Mouse (Mus musculus): ENCODE results near the gene Hvcn1. TPM values are rescaled to one million over a fixed set of nuclear protein-coding genes. Genes with fewer than 3 reads are reported as not detected.

Gene Hvcn1
- polyA plus RNA-seq, 1 experiment = 18.6 TPM

DNA sequence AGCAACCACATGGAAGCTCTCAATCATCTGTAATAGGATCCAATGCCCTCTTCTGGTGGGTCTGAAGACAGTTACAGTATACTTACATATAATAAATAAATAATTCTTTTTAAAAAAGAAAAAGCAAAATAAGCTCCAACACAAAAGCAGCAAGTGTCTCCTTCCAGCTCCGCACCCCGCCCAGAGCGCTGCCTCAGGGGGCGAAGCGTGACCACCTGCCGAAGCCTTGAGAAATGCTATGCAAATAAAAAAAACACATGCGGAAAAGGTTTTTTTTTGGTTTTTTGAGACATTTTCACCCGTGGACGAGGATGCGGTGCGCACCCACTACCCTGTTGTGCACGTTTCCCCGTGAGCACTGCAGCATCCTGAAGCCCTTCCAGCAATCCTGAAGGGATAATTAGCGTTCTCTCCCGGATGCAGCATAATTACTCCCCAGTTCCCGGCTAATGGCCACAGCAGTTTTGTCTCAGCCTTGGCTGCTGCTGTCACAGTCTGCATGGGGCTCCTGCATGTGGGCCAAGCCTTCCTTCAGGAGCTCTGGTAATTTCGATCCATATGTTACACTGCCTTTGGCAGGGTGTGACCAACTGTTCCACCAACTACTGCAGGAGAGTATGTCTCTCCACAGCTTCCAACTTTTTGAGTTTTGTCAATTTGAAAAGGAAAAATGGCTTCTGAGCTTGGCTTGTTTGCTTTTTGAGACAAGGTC lies 45.4 kb downstream of the Hvcn1 start:
- WGBS = 95% methylated on average over 17 of the region's 17 CpGs
- no peaks in the 10 kb centered on the region for H3K4me1 ChIP-seq (ENCODE audit: control insufficient read depth, insufficient read depth, insufficient read length, low read length)
- peaks cover 7% of the 10 kb centered on the region; the same call in 1 of the 2 replicates for H3K36me3 ChIP-seq (ENCODE audit: control insufficient read depth, insufficient read depth, low read length)
- TF ChIP-seq POLR2A (IDR thresholded peaks at IDR 0.05; ENCODE audit: low read depth, low read length) (no peak), CTCF (IDR thresholded peaks at IDR 0.05; ENCODE audit: extremely low read depth, insufficient read length, insufficient replicate concordance, low read depth, low read length) (no peak)
- no peaks in the 10 kb centered on the region for H3K27me3 ChIP-seq (ENCODE audit: control insufficient read depth, insufficient read depth, low read length)
- H3K4me3 ChIP-seq (ENCODE audit: low read depth, low read length) = no peak overlapping the region
- H3K27ac ChIP-seq (ENCODE audit: insufficient read depth, low read depth, low read length) = no peak overlapping the region

DNA sequence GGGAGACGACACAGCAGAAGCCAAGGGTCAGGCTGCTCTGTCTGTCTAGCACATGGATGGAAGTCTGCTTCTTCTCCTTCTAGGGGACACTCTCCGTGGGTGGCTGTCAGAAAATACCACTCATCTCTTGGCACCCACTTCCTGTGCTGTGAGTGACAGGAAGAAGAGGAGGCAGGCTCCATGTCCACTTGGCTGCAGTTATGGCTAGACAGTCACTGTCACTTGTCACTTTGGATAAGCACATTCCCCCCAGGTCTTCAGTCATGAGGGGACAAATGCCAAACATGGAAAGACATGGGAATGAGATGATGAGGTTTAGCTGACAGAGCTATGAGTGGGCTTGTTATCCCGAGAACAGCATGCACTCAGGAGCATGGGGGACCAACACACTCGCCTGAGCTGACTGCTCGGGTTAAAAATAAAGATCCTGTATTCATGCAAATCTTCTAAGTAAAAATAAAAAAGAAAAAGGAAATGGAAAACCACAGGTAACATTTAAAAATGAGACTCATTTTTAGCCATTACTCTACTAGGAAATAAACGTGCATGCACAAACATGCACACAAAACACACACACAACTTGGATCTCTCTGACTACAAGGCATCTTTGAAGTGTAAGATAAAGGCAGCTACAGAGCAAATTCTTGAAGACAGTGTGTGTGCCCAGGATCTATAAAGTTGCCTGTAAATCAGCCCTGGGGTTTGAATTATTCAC lies 51.6 kb downstream of the Hvcn1 start:
- peaks cover 11% of the 10 kb centered on the region; the same call in 1 of the 2 replicates for H3K36me3 ChIP-seq (ENCODE audit: control insufficient read depth, insufficient read depth, low read length)
- TF ChIP-seq CTCF (IDR thresholded peaks at IDR 0.05; ENCODE audit: extremely low read depth, insufficient read length, insufficient replicate concordance, low read depth, low read length) = no peak
- TF ChIP-seq POLR2A (IDR thresholded peaks at IDR 0.05; ENCODE audit: low read depth, low read length) = no peak
- 73% methylated on average over 6 of the region's 6 CpGs for WGBS
- no peak overlapping the region for H3K4me3 ChIP-seq (ENCODE audit: low read depth, low read length)
- peak overlapping the region; percentile 60 for H3K27ac ChIP-seq (ENCODE audit: insufficient read depth, low read depth, low read length)
- H3K4me1 ChIP-seq (ENCODE audit: control insufficient read depth, insufficient read depth, insufficient read length, low read length) = no peaks in the 10 kb centered on the region; the same call in 1 of the 2 replicates
- no peaks in the 10 kb centered on the region for H3K27me3 ChIP-seq (ENCODE audit: control insufficient read depth, insufficient read depth, low read length)

DNA sequence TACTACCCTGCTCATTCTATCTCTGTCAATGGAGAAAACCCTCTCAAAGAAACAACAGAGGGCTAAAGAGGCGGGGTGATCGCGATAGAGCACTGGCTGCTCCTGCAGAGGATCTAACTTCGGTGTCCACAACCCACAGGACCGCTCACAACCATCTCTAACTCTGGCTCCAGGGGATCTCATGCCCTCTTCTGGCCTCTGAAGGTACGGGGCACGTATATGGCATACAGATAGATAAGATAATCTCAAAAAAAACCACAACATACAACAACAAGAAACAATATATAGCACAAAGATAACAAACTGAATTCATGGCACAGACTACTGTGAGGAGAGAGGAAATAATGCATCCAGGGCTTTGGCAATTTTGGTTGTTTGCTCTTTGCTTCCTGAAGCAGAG lies 55.5 kb downstream of the Hvcn1 start:
- Histone ChIP-seq H3K27me3 (ENCODE audit: control insufficient read depth, insufficient read depth, low read length) (no peaks in the 10 kb centered on the region), H3K36me3 (ENCODE audit: control insufficient read depth, insufficient read depth, low read length) (peaks cover 3% of the 10 kb centered on the region; the same call in 1 of the 2 replicates), H3K4me3 (ENCODE audit: low read depth, low read length) (no peak overlapping the region), H3K4me1 (ENCODE audit: control insufficient read depth, insufficient read depth, insufficient read length, low read length) (peaks cover 4% of the 10 kb centered on the region), H3K27ac (ENCODE audit: insufficient read depth, low read depth, low read length) (no peak overlapping the region)
- TF ChIP-seq CTCF (IDR thresholded peaks at IDR 0.05; ENCODE audit: extremely low read depth, insufficient read length, insufficient replicate concordance, low read depth, low read length) (no peak; the same call in 1 of the 2 replicates), POLR2A (IDR thresholded peaks at IDR 0.05; ENCODE audit: low read depth, low read length) (no peak)
- 63% methylated on average over 7 of the region's 7 CpGs for whole genome bisulfite sequencing

DNA sequence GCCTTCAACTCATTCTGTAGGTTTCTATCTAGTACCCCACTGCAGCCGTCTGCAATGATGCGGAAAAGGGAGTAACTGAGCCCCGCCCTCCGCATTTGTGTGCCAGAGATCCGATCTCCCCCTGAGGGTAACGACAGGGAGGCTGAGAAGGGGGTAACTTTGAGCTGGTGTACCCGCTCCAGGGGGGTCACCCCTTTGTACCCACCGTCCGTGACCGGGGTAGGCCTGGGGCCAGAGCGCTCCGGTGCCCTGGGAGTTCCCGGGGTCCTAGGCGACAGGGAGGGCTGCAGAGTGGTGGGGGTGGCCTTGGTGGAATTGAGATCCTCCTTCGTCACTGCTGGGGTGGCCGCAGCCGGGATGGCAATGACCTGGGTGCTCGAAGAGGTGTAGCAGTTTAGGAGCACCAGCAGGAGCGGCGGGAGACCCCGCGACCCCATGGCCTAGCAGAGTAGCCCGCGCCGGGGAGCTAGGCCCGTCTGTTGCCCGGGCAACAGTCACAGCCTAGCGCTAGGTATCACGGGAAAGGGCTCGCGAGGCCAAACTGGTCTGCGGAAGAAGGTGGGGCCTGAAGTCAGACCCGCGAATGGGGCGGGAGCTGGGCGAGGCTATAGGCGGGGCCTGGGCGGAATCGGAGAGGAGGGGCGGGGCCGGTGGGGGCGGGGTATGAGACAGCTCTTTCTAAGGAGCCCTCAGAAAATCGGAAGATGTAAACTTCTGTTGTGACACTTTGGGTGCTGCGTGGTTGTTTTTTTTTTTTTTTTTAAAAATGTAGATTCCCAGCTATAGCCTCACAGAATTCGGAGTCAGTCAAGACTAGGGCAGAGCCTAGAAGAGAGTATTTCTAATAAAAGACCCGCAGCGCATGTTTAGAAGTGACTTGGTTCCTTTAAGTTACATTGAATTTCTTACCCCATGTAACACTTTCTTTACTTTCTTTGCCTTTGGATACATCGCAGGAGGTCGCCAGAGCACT lies 57.6 kb downstream of the Hvcn1 start, which contains the start of gene Tctn1:
Gene Tctn1 (minus strand): TSS at position 528 of the 973 bp plus-strand sequence.
- Histone ChIP-seq H3K4me1 (ENCODE audit: control insufficient read depth, insufficient read depth, insufficient read length, low read length) (peaks cover 14% of the 10 kb centered on the region), H3K27me3 (ENCODE audit: control insufficient read depth, insufficient read depth, low read length) (no peaks in the 10 kb centered on the region), H3K36me3 (ENCODE audit: control insufficient read depth, insufficient read depth, low read length) (no peaks in the 10 kb centered on the region; the same call in 1 of the 2 replicates), H3K27ac (ENCODE audit: insufficient read depth, low read depth, low read length) (peak within 1 kb of the TSS; percentile 13; the same call in 1 of the 2 replicates), H3K4me3 (ENCODE audit: low read depth, low read length) (peak within 1 kb of the TSS; percentile 91)
- TF ChIP-seq POLR2A (IDR thresholded peaks at IDR 0.05; ENCODE audit: low read depth, low read length) (peak; percentile 38; the same call in 1 of the 2 replicates), CTCF (IDR thresholded peaks at IDR 0.05; ENCODE audit: extremely low read depth, insufficient read length, insufficient replicate concordance, low read depth, low read length) (no peak)
- 1% methylated on average over 49 of the region's 49 CpGs for WGBS

DNA sequence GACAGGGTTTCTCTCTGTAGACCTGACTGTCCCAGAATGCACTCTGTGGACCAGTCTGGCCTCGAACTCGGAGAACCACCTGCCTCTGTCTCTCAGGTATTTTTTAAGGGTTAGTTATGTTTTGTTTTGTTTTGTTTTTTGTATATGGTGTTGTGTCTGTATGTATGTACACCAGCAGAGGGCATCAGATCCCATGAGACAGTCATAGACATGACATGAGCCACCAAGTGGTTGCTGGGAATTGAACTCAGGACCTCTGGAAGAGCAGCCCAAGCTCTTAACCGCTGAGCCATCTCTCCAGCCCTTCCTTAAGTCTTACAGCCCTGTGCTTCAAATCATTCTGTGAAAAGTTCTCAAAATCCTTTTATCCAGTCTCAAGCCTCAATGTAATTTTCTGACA lies 58.6 kb downstream of the Hvcn1 start:
- TF ChIP-seq POLR2A (IDR thresholded peaks at IDR 0.05; ENCODE audit: low read depth, low read length) (no peak), CTCF (IDR thresholded peaks at IDR 0.05; ENCODE audit: extremely low read depth, insufficient read length, insufficient replicate concordance, low read depth, low read length) (peak; percentile 45; the same call in 1 of the 2 replicates)
- WGBS = 68% methylated on average over 3 of the region's 3 CpGs

DNA sequence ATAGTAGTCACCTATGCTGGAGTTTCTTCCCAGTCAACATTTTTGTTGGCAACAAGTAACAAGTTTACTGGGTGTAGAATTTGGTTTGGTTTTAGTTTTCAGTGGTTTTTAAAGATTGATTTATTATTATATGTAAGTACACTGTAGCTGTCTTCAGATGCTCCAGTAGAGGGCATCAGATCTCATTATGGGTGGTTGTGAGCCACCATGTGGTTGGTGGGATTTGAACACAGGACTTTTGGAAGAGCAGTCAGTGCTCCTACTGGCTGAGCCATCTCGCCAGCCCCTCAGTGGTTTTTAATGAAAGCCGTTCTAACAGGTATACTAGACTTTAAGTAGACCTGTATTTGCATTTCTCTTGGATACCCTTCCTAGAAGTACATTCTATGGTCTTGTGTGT lies 59.3 kb downstream of the Hvcn1 start:
- Histone ChIP-seq H3K4me3 (ENCODE audit: low read depth, low read length) (no peak overlapping the region), H3K4me1 (ENCODE audit: control insufficient read depth, insufficient read depth, insufficient read length, low read length) (peaks cover 19% of the 10 kb centered on the region), H3K27ac (ENCODE audit: insufficient read depth, low read depth, low read length) (no peak overlapping the region), H3K27me3 (ENCODE audit: control insufficient read depth, insufficient read depth, low read length) (no peaks in the 10 kb centered on the region), H3K36me3 (ENCODE audit: control insufficient read depth, insufficient read depth, low read length) (no peaks in the 10 kb centered on the region)
- TF ChIP-seq POLR2A (IDR thresholded peaks at IDR 0.05; ENCODE audit: low read depth, low read length) = no peak
- 97% methylated on average over 2 of the region's 2 CpGs for WGBS

More for the DNA sequence above, 58.6 kb downstream of the Hvcn1 start:
- Histone ChIP-seq H3K36me3 (ENCODE audit: control insufficient read depth, insufficient read depth, low read length) (no peaks in the 10 kb centered on the region; the same call in 1 of the 2 replicates), H3K4me1 (ENCODE audit: control insufficient read depth, insufficient read depth, insufficient read length, low read length) (peaks cover 19% of the 10 kb centered on the region), H3K27ac (ENCODE audit: insufficient read depth, low read depth, low read length) (no peak overlapping the region), H3K4me3 (ENCODE audit: low read depth, low read length) (no peak overlapping the region), H3K27me3 (ENCODE audit: control insufficient read depth, insufficient read depth, low read length) (no peaks in the 10 kb centered on the region)

Data from small intestine, adult 2 months (tissue).